Comparison of ENCODE assay signal across 8 mouse cellular contexts in genomic region chr17:46751056-46751793, GRCm38 (mm10). TPM values are rescaled to one million over a fixed set of nuclear protein-coding genes. Genes with fewer than 3 reads are reported as not detected.
DNase-seq lines count a peak whose midpoint lies in the region; ATAC-seq lines count a peak whose summit lies in the region.

No protein-coding gene starts in this region.

- DNase-seq in heart, postnatal 25 days (ENCODE audit: low spot score), result no peak
- no peak for DNase-seq in MN1 (ENCODE audit: low spot score)
- no peak for DNase-seq in thymus, postnatal 4 days

- H3K4me2 ChIP-seq in heart, embryonic 11.5 days, result peak overlapping the region; percentile 75
- H3K4me2 ChIP-seq in embryonic facial prominence, embryonic 13.5 days, result peak overlapping the region; percentile 72
- peak overlapping the region; percentile 74 for H3K4me2 ChIP-seq in intestine, embryonic 15.5 days (replicated peaks)

- intact Hi-C loops in heart, postnatal 25 days (cut with DNase I), result no loop called here

- 30% methylated on average over 16 of the region's 16 CpGs for WGBS in heart, embryonic 11.5 days (ENCODE audit: insufficient replicate concordance)
- WGBS in embryonic facial prominence, embryonic 13.5 days, result 25% methylated on average over 16 of the region's 16 CpGs
- WGBS in intestine, embryonic 15.5 days, result 15% methylated on average over 16 of the region's 16 CpGs

- H3K9me3 ChIP-seq in heart, embryonic 11.5 days (replicated peaks; ENCODE audit: control insufficient read depth, low read length), result no peaks in the 10 kb centered on the region; the same call in 1 of the 2 replicates
- H3K9me3 ChIP-seq in embryonic facial prominence, embryonic 13.5 days, result no peaks in the 10 kb centered on the region
- H3K9me3 ChIP-seq in intestine, embryonic 15.5 days, result no peaks in the 10 kb centered on the region

- peaks cover 7% of the 10 kb centered on the region for H3K4me1 ChIP-seq in heart, embryonic 11.5 days (ENCODE audit: control insufficient read depth, insufficient read depth, low read length)
- peaks cover 13% of the 10 kb centered on the region for H3K4me1 ChIP-seq in embryonic facial prominence, embryonic 13.5 days
- H3K4me1 ChIP-seq in intestine, embryonic 15.5 days (replicated peaks), result peaks cover 9% of the 10 kb centered on the region; the same call in 1 of the 2 replicates

- H3K27me3 ChIP-seq in heart, embryonic 11.5 days (ENCODE audit: control insufficient read depth, insufficient read depth, low read length), result no peaks in the 10 kb centered on the region
- no peaks in the 10 kb centered on the region for H3K27me3 ChIP-seq in embryonic facial prominence, embryonic 13.5 days
- no peaks in the 10 kb centered on the region for H3K27me3 ChIP-seq in intestine, embryonic 15.5 days (replicated peaks)

- H3K9ac ChIP-seq in heart, embryonic 11.5 days (ENCODE audit: low read depth, low read length), result peak overlapping the region; percentile 77
- peak overlapping the region; percentile 77 for H3K9ac ChIP-seq in embryonic facial prominence, embryonic 13.5 days
- H3K9ac ChIP-seq in intestine, embryonic 15.5 days, result peak overlapping the region; percentile 71

- H3K4me3 ChIP-seq in heart, embryonic 11.5 days (ENCODE audit: low read depth, low read length), result peak overlapping the region; percentile 67
- H3K4me3 ChIP-seq in embryonic facial prominence, embryonic 13.5 days, result peak overlapping the region; percentile 75
- peak overlapping the region; percentile 89 for H3K4me3 ChIP-seq in intestine, embryonic 15.5 days (replicated peaks)

- H3K36me3 ChIP-seq in heart, embryonic 11.5 days (ENCODE audit: control insufficient read depth, insufficient read depth, low read length), result no peaks in the 10 kb centered on the region
- peaks cover 12% of the 10 kb centered on the region for H3K36me3 ChIP-seq in embryonic facial prominence, embryonic 13.5 days
- H3K36me3 ChIP-seq in intestine, embryonic 15.5 days, result 0 out of 2 replicates have a peak, but pooled peaks cover 3% of the 10 kb centered on the region

- peak overlapping the region; percentile 74 for H3K27ac ChIP-seq in heart, embryonic 11.5 days (ENCODE audit: low read depth, low read length)
- H3K27ac ChIP-seq in embryonic facial prominence, embryonic 13.5 days, result peak overlapping the region; percentile 88
- H3K27ac ChIP-seq in intestine, embryonic 15.5 days, result peak overlapping the region; percentile 85

- ATAC-seq in heart, embryonic 11.5 days (replicated peaks; ENCODE audit: insufficient number of reproducible peaks, low FRiP score, low TSS enrichment), result no peak; the same call in 1 of the 2 replicates
- ATAC-seq in CD4-positive, CD25-positive, alpha-beta regulatory T cell, adult 4 months, result peak; percentile 33
- ATAC-seq in embryonic facial prominence, embryonic 13.5 days (ENCODE audit: insufficient number of reproducible peaks, insufficient read depth, low FRiP score, low TSS enrichment, low read depth), result peak; percentile 10; the same call in 1 of the 2 replicates
- no peak for ATAC-seq in intestine, embryonic 15.5 days
- ATAC-seq in megakaryocyte-erythroid progenitor cell, adult 5-6 weeks (replicated peaks; ENCODE audit: low FRiP score, low TSS enrichment, poor library complexity, severe bottlenecking), result peak; percentile 34

RNA-seq across cellular contexts. Expression of gene Cnpy3, which starts 0.8 kb away (rescaled TPM):
- 46.5 and 51.9 TPM in 2 replicates for polyA plus RNA-seq in heart, embryonic 11.5 days (2014; fragmentation: Nextera tagmentation; extraction: Ambion mirVana)
- 10 to 100 TPM; 18.8 to 20.1 TPM for total RNA-seq in heart, postnatal 25 days (2021)
- polyA plus RNA-seq in CD4-positive, CD25-positive, alpha-beta regulatory T cell, adult 4 months (2017; shearing (Covaris generic)), result 10 to 100 TPM; 24.4 to 25.5 TPM
- polyA plus RNA-seq in embryonic facial prominence, embryonic 13.5 days (2015; fragmentation: Nextera tagmentation; extraction: Ambion mirVana), result 65.5 and 67.0 TPM in 2 replicates
- 73.9 and 74.9 TPM in 2 replicates for polyA plus RNA-seq in intestine, embryonic 15.5 days (2015; fragmentation: Nextera tagmentation; extraction: Ambion mirVana)
- total RNA-seq in megakaryocyte-erythroid progenitor cell, adult 5-6 weeks (2014; fragmentation: Nextera tagmentation), result 23.4 and 39.6 TPM in 2 replicates
- total RNA-seq in megakaryocyte-erythroid progenitor cell, adult 5-6 weeks (2017), result 28.6 and 45.3 TPM in 2 replicates

RNA-seq across cellular contexts. Expression of gene Ptcra, which starts 12.3 kb away (rescaled TPM):
- polyA plus RNA-seq in heart, embryonic 11.5 days (2014; fragmentation: Nextera tagmentation; extraction: Ambion mirVana), result 0.24 and 0.34 TPM in 2 replicates
- total RNA-seq in heart, postnatal 25 days (2021), result not detected
- polyA plus RNA-seq in CD4-positive, CD25-positive, alpha-beta regulatory T cell, adult 4 months (2017; shearing (Covaris generic)), result under 1 TPM in 1 of 2 experiments, not detected in 1; 0.49 TPM
- polyA plus RNA-seq in embryonic facial prominence, embryonic 13.5 days (2015; fragmentation: Nextera tagmentation; extraction: Ambion mirVana), result 0.53 TPM in 1 of 2 replicates, not detected in the other
- polyA plus RNA-seq in intestine, embryonic 15.5 days (2015; fragmentation: Nextera tagmentation; extraction: Ambion mirVana), result 0.40 and 0.56 TPM in 2 replicates
- total RNA-seq in megakaryocyte-erythroid progenitor cell, adult 5-6 weeks (2014; fragmentation: Nextera tagmentation), result not detected in 2 replicates
- total RNA-seq in megakaryocyte-erythroid progenitor cell, adult 5-6 weeks (2017), result not detected in 2 replicates

RNA-seq across cellular contexts. Expression of gene 2310039H08Rik, which starts 21.2 kb away (rescaled TPM):
- polyA plus RNA-seq in heart, embryonic 11.5 days (2014; fragmentation: Nextera tagmentation; extraction: Ambion mirVana), result 43.9 and 45.3 TPM in 2 replicates
- 10 to 100 TPM; 26.1 to 28.2 TPM for total RNA-seq in heart, postnatal 25 days (2021)
- polyA plus RNA-seq in CD4-positive, CD25-positive, alpha-beta regulatory T cell, adult 4 months (2017; shearing (Covaris generic)), result 10 to 100 TPM; 16.1 to 18.9 TPM
- polyA plus RNA-seq in embryonic facial prominence, embryonic 13.5 days (2015; fragmentation: Nextera tagmentation; extraction: Ambion mirVana), result 69.8 and 78.6 TPM in 2 replicates
- 81.1 and 96.9 TPM in 2 replicates for polyA plus RNA-seq in intestine, embryonic 15.5 days (2015; fragmentation: Nextera tagmentation; extraction: Ambion mirVana)
- total RNA-seq in megakaryocyte-erythroid progenitor cell, adult 5-6 weeks (2014; fragmentation: Nextera tagmentation), result 31.1 and 31.3 TPM in 2 replicates
- 11.9 TPM in 2 replicates for total RNA-seq in megakaryocyte-erythroid progenitor cell, adult 5-6 weeks (2017)

RNA-seq across cellular contexts. Expression of gene Gnmt, which starts 22.3 kb away (rescaled TPM):
- 0.61 and 1.0 TPM in 2 replicates for polyA plus RNA-seq in heart, embryonic 11.5 days (2014; fragmentation: Nextera tagmentation; extraction: Ambion mirVana)
- 1 to 10 TPM in 1 of 2 experiments, under 1 TPM in 1; 0.92 to 2.3 TPM for total RNA-seq in heart, postnatal 25 days (2021)
- not detected for polyA plus RNA-seq in CD4-positive, CD25-positive, alpha-beta regulatory T cell, adult 4 months (2017; shearing (Covaris generic))
- 0.34 and 1.8 TPM in 2 replicates for polyA plus RNA-seq in embryonic facial prominence, embryonic 13.5 days (2015; fragmentation: Nextera tagmentation; extraction: Ambion mirVana)
- polyA plus RNA-seq in intestine, embryonic 15.5 days (2015; fragmentation: Nextera tagmentation; extraction: Ambion mirVana), result 3.2 and 9.0 TPM in 2 replicates
- total RNA-seq in megakaryocyte-erythroid progenitor cell, adult 5-6 weeks (2014; fragmentation: Nextera tagmentation), result 6.5 TPM in 1 of 2 replicates, not detected in the other
- not detected in 2 replicates for total RNA-seq in megakaryocyte-erythroid progenitor cell, adult 5-6 weeks (2017)

RNA-seq across cellular contexts. Expression of gene Rpl7l1, which starts 31.2 kb away (rescaled TPM):
- 115 and 116 TPM in 2 replicates for polyA plus RNA-seq in heart, embryonic 11.5 days (2014; fragmentation: Nextera tagmentation; extraction: Ambion mirVana)
- 10 to 100 TPM; 56.0 to 58.6 TPM for total RNA-seq in heart, postnatal 25 days (2021)
- polyA plus RNA-seq in CD4-positive, CD25-positive, alpha-beta regulatory T cell, adult 4 months (2017; shearing (Covaris generic)), result 100 to 1,000 TPM; 159 to 205 TPM
- 172 and 178 TPM in 2 replicates for polyA plus RNA-seq in embryonic facial prominence, embryonic 13.5 days (2015; fragmentation: Nextera tagmentation; extraction: Ambion mirVana)
- 149 and 167 TPM in 2 replicates for polyA plus RNA-seq in intestine, embryonic 15.5 days (2015; fragmentation: Nextera tagmentation; extraction: Ambion mirVana)
- 90.3 and 93.8 TPM in 2 replicates for total RNA-seq in megakaryocyte-erythroid progenitor cell, adult 5-6 weeks (2014; fragmentation: Nextera tagmentation)
- 201 and 239 TPM in 2 replicates for total RNA-seq in megakaryocyte-erythroid progenitor cell, adult 5-6 weeks (2017)

Comparison
In these comparisons a context has a peak if more than half of its experiments do, and no peak if none do; other contexts are left out.
1. ATAC-seq: peak in CD4-positive, CD25-positive, alpha-beta regulatory T cell, adult 4 months (single experiment), embryonic facial prominence, embryonic 13.5 days (single experiment) and megakaryocyte-erythroid progenitor cell, adult 5-6 weeks (single experiment); none in heart, embryonic 11.5 days (single experiment) and intestine, embryonic 15.5 days (single experiment).
2. Peak in every context shown above with its lines, with median percentiles within 50 percentile points of each other: H3K27ac ChIP-seq, H3K4me2 ChIP-seq, H3K4me3 ChIP-seq and H3K9ac ChIP-seq.